Mouse (Mus musculus) spleen, adult 2 months (tissue): ENCODE data around the gene Rpl4.

Source experiments
- CTCF ChIP-seq: fragments of 200-500 bp; IDR thresholded peaks from 2 replicates; pipeline ENCODE4 v1.5.1; 2011; ENCODE audit warnings: mild to moderate bottlenecking, inconsistent platforms; ENCODE audit not compliant: insufficient read depth, insufficient read length, insufficient replicate concordance; ENCODE audit errors: extremely low read depth
- POLR2A ChIP-seq: fragments of 200-500 bp; IDR thresholded peaks from 2 replicates; pipeline ENCODE4 v1.6.1; 2011; ENCODE audit warnings: low read depth, low read length, inconsistent platforms

DNA sequence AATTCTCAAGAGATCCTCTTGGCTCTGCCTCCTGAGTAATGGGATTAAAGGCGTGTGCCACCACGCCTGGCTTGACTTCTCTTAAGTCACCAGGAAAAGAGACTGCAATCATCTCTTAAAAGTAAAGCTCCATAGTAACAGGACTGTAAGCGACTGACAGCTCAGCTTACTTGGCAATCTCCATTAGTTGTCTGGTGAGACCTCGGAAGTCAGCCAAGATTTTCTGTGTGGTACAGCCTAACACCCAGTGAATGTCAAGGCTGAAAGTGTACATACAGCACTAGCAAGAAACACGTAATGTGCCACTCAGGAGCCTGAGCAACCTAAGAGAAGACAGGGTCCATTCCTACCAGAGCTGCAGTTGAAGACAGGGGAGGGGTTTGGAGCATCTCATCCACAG is 12.7 kb upstream of the Rpl4 start:
- TF ChIP-seq CTCF (no peak), POLR2A (no peak)
